ENCODE assay signal across 24 mouse cellular contexts in genomic region chr16:41242841-41243240, GRCm38 (mm10).
DNase-seq lines count a peak whose midpoint lies in the region; ATAC-seq lines count a peak whose summit lies in the region.
"Had no signal": no experiment of that assay in that cellular context is flagged by ENCODE, and none has a peak within 500 bp of the region (broad histone marks: within the 10 kb centered on the region; RNA-seq: fewer than 3 reads in every experiment).

No protein-coding gene starts in this region.

- 51% methylated on average over 4 of the region's 4 CpGs for WGBS in liver, embryonic 12.5 days (ENCODE audit: insufficient replicate concordance)
- 30% methylated on average over 4 of the region's 4 CpGs for WGBS in lung, embryonic 16.5 days

- no peak overlapping the region for H3K4me3 ChIP-seq in liver, embryonic 12.5 days
- no peak overlapping the region for H3K4me3 ChIP-seq in lung, embryonic 16.5 days (ENCODE audit: low read length)
- H3K4me3 ChIP-seq: embryonic facial prominence, embryonic 13.5 days; erythroblast, embryonic 14.5 days; forebrain, embryonic 13.5 days; hindbrain, embryonic 10.5 days; midbrain, embryonic 15.5 days; neural tube, embryonic 13.5 days had no signal

- intact Hi-C loops in left cerebral cortex, postnatal 4 days (cut with DNase I) = loop anchor here (10.0 kb wide), 1 partner anchor 268 kb away; no protein-coding TSS in a partner anchor

- no peak overlapping the region for H3K27ac ChIP-seq in liver, embryonic 12.5 days
- no peak overlapping the region for H3K27ac ChIP-seq in lung, embryonic 16.5 days (ENCODE audit: low read length)
- H3K27ac ChIP-seq: embryonic facial prominence, embryonic 13.5 days; forebrain, embryonic 13.5 days; hindbrain, embryonic 10.5 days; hindbrain, postnatal 0 days; midbrain, embryonic 15.5 days; neural tube, embryonic 13.5 days had no signal

- H3K36me3 ChIP-seq in liver, embryonic 12.5 days = no peaks in the 10 kb centered on the region
- H3K36me3 ChIP-seq in lung, embryonic 16.5 days (ENCODE audit: control insufficient read depth, insufficient read depth, low read length) = no peaks in the 10 kb centered on the region
- H3K36me3 ChIP-seq: embryonic facial prominence, embryonic 13.5 days; hindbrain, embryonic 10.5 days; midbrain, embryonic 15.5 days; neural tube, embryonic 13.5 days had no signal

- no peak overlapping the region for H3K9ac ChIP-seq in liver, embryonic 12.5 days
- H3K9ac ChIP-seq in lung, embryonic 16.5 days (ENCODE audit: low read length) = no peak overlapping the region
- H3K9ac ChIP-seq: embryonic facial prominence, embryonic 13.5 days; forebrain, embryonic 13.5 days; midbrain, embryonic 15.5 days; neural tube, embryonic 13.5 days had no signal

- DNase-seq in adrenal gland, postnatal 10 days = peak; percentile 18
- DNase-seq in adrenal gland, adult 18-20 months (ENCODE audit: low spot score in 2 of 2) = no peak
- peak; percentile 16 for DNase-seq in fat pad, adult 2 months (ENCODE audit: extremely low read depth, low read depth, low spot score)
- no peak for DNase-seq in urinary bladder, postnatal 25 days (ENCODE audit: low spot score)
- no peak for DNase-seq in left cerebral cortex, postnatal 4 days
- DNase-seq in kidney, postnatal 25 days = no peak
- DNase-seq: cerebellum, adult 2 months; cerebellum, postnatal 25 days; embryo, embryonic 11 days; layer of hippocampus, adult 9-11 months; retina, postnatal 1 day; thymus, adult 18-20 months; thymus, postnatal 36 days had no signal

- no peaks in the 10 kb centered on the region for H3K27me3 ChIP-seq in liver, embryonic 12.5 days (replicated peaks)
- no peaks in the 10 kb centered on the region for H3K27me3 ChIP-seq in lung, embryonic 16.5 days (ENCODE audit: control insufficient read depth, insufficient read depth, low read depth, low read length)
- H3K27me3 ChIP-seq: forebrain, embryonic 13.5 days; midbrain, embryonic 15.5 days; neural tube, embryonic 13.5 days had no signal

- H3K4me2 ChIP-seq in liver, embryonic 12.5 days = no peak overlapping the region
- no peak overlapping the region for H3K4me2 ChIP-seq in lung, embryonic 16.5 days (ENCODE audit: low read depth, low read length)
- H3K4me2 ChIP-seq: embryonic facial prominence, embryonic 13.5 days; forebrain, embryonic 13.5 days; heart, embryonic 11.5 days; midbrain, embryonic 15.5 days; neural tube, embryonic 13.5 days had no signal

- no peaks in the 10 kb centered on the region for H3K4me1 ChIP-seq in liver, embryonic 12.5 days
- no peaks in the 10 kb centered on the region for H3K4me1 ChIP-seq in lung, embryonic 16.5 days (replicated peaks; ENCODE audit: control insufficient read depth, insufficient read depth, low read length)
- H3K4me1 ChIP-seq: embryonic facial prominence, embryonic 13.5 days; forebrain, embryonic 13.5 days; hindbrain, embryonic 10.5 days; neural tube, embryonic 13.5 days had no signal

- no peaks in the 10 kb centered on the region for H3K9me3 ChIP-seq in liver, embryonic 12.5 days (replicated peaks)
- H3K9me3 ChIP-seq in lung, embryonic 16.5 days (ENCODE audit: control insufficient read depth, low read length) = no peaks in the 10 kb centered on the region
- H3K9me3 ChIP-seq: embryonic facial prominence, embryonic 13.5 days; forebrain, embryonic 13.5 days; hindbrain, embryonic 10.5 days; midbrain, embryonic 15.5 days; neural tube, embryonic 13.5 days had no signal

- ATAC-seq in liver, embryonic 12.5 days = peak; percentile 83
- peak; percentile 84 for ATAC-seq in lung, embryonic 16.5 days (ENCODE audit: low read depth)
- ATAC-seq: forebrain, embryonic 13.5 days; hindbrain, postnatal 0 days; intestine, embryonic 16.5 days; midbrain, embryonic 15.5 days had no signal

Comparison
In these comparisons a context has a peak if more than half of its experiments do, and no peak if none do; other contexts are left out.
1. DNase-seq: peak in adrenal gland, postnatal 10 days (single experiment) and fat pad, adult 2 months (single experiment); none in adrenal gland, adult 18-20 months (0 of 2), urinary bladder, postnatal 25 days (single experiment), left cerebral cortex, postnatal 4 days (single experiment) and kidney, postnatal 25 days (0 of 2).